Mouse (Mus musculus) hindbrain, embryonic 16.5 days (tissue): Measurements from ENCODE around the gene Slc35g2. TPM values are rescaled to one million over a fixed set of nuclear protein-coding genes. Genes with fewer than 3 reads are reported as not detected.

Source experiments
- ATAC-seq: fragments of 200-750 bp; cut with Nextera tagmentation; 2 replicates; pipeline ENCODE4 v1.8.0; 2017; ENCODE audit warnings: moderate TSS enrichment, moderate library complexity
- H3K27ac ChIP-seq: fragments of 300-500 bp; sonication (generic); 2 replicates; pipeline ENCODE4 v1.5.1; 2014; ENCODE audit warnings: low read depth, mild to moderate bottlenecking, control low read depth, low read length, moderate library complexity
- H3K27me3 ChIP-seq: fragments of 300-500 bp; sonication (generic); replicated peaks from 2 replicates; pipeline ENCODE4 v1.6.1; 2014; ENCODE audit warnings: low read length; ENCODE audit not compliant: control insufficient read depth, insufficient read depth
- H3K36me3 ChIP-seq: fragments of 300-500 bp; sonication (generic); 2 replicates; pipeline ENCODE4 v1.6.1; 2014; ENCODE audit warnings: mild to moderate bottlenecking, low read length, moderate library complexity, mixed read lengths; ENCODE audit not compliant: control insufficient read depth, insufficient read depth
- H3K4me1 ChIP-seq: fragments of 300-500 bp; sonication (generic); 2 replicates; pipeline ENCODE4 v1.6.1; 2014; ENCODE audit warnings: low read depth, low read length; ENCODE audit not compliant: control insufficient read depth, insufficient read depth
- H3K4me2 ChIP-seq: fragments of 300-500 bp; sonication (generic); 2 replicates; pipeline ENCODE4 v1.6.1; 2014; ENCODE audit warnings: mild to moderate bottlenecking, low read length, control low read depth, moderate library complexity
- H3K4me3 ChIP-seq: fragments of 300-500 bp; sonication (generic); 2 replicates; pipeline ENCODE4 v1.5.1; 2014; ENCODE audit warnings: mild to moderate bottlenecking, low read length, control low read depth, moderate library complexity
- H3K9ac ChIP-seq: fragments of 300-500 bp; sonication (generic); 2 replicates; pipeline ENCODE4 v1.6.1; 2014; ENCODE audit warnings: low read depth, mild to moderate bottlenecking, control low read depth, low read length, moderate library complexity
- H3K9me3 ChIP-seq: fragments of 300-500 bp; sonication (generic); 2 replicates; pipeline ENCODE4 v1.6.1; 2014; ENCODE audit warnings: mild to moderate bottlenecking, low read length, moderate library complexity; ENCODE audit not compliant: control insufficient read depth
- WGBS: fragments of 180-500 bp; shearing (Covaris S2); extraction: QIAGEN DNeasy Blood & Tissue Kit; methylation state at CpG from one replicate; pipeline ENCODE4 v1.1.7; 2014; 5-methylcytosine and 5-hydroxymethylcytosine counted together
- polyA plus RNA-seq: library from polyadenylated mRNA; unstranded; fragments of >200 nt; fragmentation: Nextera tagmentation; extraction: Ambion mirVana; gene quantifications from 2 replicates; pipeline ENCODE4 v1.2.1, GENCODE M21; 2015

Gene Slc35g2
- polyA plus RNA-seq, 1 experiment from 2014 or later: 33.0 TPM

DNA sequence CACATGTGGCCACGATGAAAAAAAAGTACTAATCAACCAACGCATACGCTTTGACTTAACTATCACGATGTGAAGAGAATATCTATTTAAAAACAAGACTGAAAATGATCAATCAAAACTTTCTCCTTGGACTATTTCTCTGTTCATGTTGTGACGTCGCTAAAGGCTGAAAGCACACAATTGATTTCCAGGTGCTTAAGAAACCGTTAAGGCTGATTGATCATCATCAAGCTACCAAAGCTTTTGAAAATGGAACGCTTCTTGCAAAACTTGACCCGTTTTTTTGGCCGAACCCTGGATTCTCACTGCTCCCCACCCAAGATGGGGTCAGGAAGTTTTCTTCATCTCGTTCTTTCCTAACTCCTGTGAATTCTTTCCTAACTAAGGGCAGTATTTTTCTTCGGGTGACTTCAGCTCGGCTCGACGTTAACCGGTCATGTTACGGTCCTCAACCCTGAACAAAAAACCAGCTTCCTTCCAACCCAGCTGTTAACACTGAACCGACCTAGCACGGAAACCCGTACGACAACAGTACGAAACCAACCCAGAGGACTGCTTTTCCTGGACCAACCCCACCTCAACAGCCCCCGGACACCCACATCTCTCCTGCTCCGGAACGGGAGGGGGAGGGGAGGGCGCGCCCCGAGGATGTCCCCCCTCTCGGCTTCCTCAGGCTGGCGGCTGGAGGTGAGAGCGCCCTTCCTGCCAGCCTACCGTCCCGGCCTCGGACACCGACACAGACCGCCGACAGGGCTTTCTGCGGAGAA, 25.8 kb downstream of the Slc35g2 start:
- Histone ChIP-seq H3K4me2 (peak overlapping the region; percentile 90), H3K27ac (peak overlapping the region; percentile 85), H3K9ac (peak overlapping the region; percentile 93), H3K4me3 (peak overlapping the region; percentile 97), H3K4me1 (peaks cover 17% of the 10 kb centered on the region), H3K9me3 (peaks cover 10% of the 10 kb centered on the region), H3K36me3 (peaks cover 9% of the 10 kb centered on the region), H3K27me3 (no peaks in the 10 kb centered on the region)
- WGBS: under 1% methylated on average over 36 of the region's 38 CpGs
- no peak; the same call in 1 of the 2 replicates for ATAC-seq

DNA sequence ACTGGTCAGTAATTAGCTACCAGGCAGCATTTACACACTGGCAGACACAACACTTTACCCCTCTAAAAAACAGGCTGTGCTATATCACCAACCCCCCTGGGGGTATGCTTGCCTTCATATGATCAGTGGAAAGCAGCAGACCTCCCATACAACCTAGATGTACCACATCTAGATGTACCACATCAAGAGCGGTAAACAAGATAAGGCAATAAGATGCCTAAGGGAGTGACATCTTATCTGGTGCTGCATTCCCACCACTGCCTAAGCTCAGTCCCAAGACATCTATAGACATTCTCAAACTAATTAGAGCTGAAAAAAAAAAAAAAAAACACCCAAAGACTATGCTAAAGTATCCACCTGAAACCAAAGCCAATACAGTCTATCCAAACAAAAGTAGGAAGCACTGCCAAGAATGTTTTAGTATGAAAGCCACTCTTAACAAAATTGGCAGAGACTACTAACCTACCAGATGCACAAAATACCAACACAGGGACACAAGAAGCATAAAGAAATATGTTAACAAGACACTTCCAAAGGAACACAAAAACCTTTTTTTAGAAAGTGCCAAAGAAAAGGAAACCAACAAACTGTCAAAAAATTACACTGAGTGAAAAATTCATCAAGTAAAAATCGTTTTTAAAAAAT, 35.1 kb downstream of the Slc35g2 start:
- H3K9ac ChIP-seq: no peak overlapping the region
- no peak for ATAC-seq
- H3K36me3 ChIP-seq: no peaks in the 10 kb centered on the region
- H3K9me3 ChIP-seq: no peaks in the 10 kb centered on the region
- H3K4me3 ChIP-seq: no peak overlapping the region
- no peaks in the 10 kb centered on the region for H3K4me1 ChIP-seq
- WGBS: 92% methylated on average over 2 of the region's 2 CpGs
- H3K27me3 ChIP-seq: no peaks in the 10 kb centered on the region
- H3K4me2 ChIP-seq: no peak overlapping the region
- no peak overlapping the region for H3K27ac ChIP-seq

DNA sequence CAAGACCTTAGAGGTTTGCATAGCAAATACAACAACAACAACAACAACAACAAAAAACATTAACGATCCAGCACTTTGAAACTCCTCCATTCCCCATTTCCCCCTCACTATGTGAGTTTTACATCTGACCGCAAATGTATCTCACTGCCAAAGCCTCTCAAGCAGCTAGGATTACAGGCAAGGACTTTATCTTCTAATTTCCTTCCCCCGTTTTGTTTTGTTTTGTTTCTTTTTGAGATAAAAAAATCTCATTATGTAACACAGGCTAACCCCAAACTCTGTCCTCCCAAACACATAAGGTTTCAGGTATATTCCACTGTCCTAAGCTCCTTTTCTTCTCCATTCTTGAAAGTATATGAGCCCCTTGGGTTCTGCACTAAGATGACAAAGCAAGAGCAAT, 36.2 kb downstream of the Slc35g2 start:
- Histone ChIP-seq H3K4me1 (no peaks in the 10 kb centered on the region), H3K4me3 (no peak overlapping the region), H3K9ac (no peak overlapping the region), H3K27me3 (no peaks in the 10 kb centered on the region), H3K36me3 (no peaks in the 10 kb centered on the region), H3K9me3 (no peaks in the 10 kb centered on the region), H3K4me2 (no peak overlapping the region), H3K27ac (no peak overlapping the region)
- WGBS: 93% methylated on average over 3 of the region's 3 CpGs
- no peak for ATAC-seq

DNA sequence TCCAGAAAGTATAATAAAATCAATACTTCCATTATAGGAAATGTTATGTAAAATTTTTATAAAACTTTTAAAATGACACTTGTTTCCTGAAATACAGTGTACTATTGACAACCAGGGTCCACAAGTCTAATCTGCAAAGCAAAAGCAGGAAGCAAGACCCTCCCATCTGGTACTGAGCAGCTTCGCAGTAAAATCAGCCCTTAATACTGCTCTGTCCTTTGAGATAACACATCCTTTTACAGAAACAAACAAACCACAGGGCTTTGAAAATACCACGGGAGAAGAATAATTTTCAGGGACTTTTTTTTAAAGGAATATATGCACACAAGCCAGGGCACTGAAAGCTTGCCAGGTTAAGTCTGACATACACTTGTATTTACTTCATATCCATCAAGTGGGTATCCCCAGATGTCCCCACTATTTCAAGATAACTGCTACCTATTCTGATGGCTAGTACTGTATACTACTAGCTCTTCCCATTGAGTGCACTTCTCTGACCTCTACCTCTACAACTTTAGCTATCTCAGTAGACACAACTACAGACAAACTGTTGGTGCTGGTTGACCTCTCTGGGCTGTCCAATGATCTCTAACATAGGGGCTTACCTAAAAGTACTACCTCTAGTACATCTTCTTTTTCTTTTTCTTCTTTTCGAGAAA, 37.9 kb downstream of the Slc35g2 start:
- Histone ChIP-seq H3K4me3 (no peak overlapping the region), H3K4me1 (no peaks in the 10 kb centered on the region), H3K9ac (no peak overlapping the region), H3K36me3 (no peaks in the 10 kb centered on the region), H3K27ac (no peak overlapping the region), H3K27me3 (no peaks in the 10 kb centered on the region), H3K4me2 (no peak overlapping the region), H3K9me3 (no peaks in the 10 kb centered on the region)
- no peak for ATAC-seq
- WGBS: 82% methylated on average over 3 of the region's 3 CpGs

DNA sequence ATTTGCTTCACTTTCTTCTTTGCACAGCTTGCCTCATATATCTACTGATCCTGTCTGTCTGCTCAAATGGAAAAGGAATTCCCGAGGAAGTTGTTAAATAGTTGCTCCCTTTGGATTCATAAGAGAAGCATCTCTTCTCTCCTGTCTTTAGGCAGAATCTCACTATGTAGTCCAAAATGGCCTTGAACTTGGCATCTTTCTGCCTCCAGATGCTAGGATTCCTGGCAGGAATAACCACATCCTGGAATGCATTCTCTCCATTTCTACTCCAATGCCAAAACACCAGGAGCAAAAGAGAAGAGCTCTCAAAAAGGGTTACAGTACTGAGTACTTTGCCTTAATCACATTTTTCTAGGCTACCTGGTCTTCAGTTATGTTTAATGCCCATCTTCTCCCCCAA, 39.6 kb downstream of the Slc35g2 start:
- no peaks in the 10 kb centered on the region for H3K36me3 ChIP-seq
- H3K9ac ChIP-seq: no peak overlapping the region
- WGBS: 76% methylated on average over 1 of the region's 1 CpGs
- no peaks in the 10 kb centered on the region for H3K4me1 ChIP-seq
- H3K4me3 ChIP-seq: no peak overlapping the region
- H3K4me2 ChIP-seq: no peak overlapping the region
- ATAC-seq: no peak
- no peaks in the 10 kb centered on the region for H3K9me3 ChIP-seq
- H3K27me3 ChIP-seq: no peaks in the 10 kb centered on the region
- no peak overlapping the region for H3K27ac ChIP-seq

DNA sequence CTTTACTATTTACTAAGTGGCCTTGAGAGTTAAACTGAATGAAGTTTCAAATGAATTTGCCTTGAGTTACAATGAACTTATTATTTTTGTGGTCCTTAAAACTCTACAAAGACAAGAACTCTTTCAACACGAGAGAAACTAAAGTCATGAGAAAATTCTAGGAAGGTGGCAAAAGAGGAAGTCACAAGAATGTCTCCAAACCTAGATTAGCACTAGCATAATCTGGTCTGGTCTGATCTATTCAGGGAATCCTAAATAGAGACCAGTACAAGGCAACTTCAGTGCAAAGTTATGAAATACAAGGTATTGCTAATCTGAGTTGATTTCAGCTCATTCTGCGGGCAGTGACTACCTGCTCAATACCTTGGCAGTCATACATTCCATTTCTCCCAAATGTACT, 45.7 kb downstream of the Slc35g2 start:
- no peaks in the 10 kb centered on the region for H3K9me3 ChIP-seq
- H3K27me3 ChIP-seq: no peaks in the 10 kb centered on the region
- ATAC-seq: no peak
- 91% methylated on average over 2 of the region's 2 CpGs for WGBS
- no peak overlapping the region for H3K9ac ChIP-seq
- H3K27ac ChIP-seq: no peak overlapping the region
- no peaks in the 10 kb centered on the region for H3K36me3 ChIP-seq
- no peak overlapping the region for H3K4me3 ChIP-seq
- no peak overlapping the region for H3K4me2 ChIP-seq
- no peaks in the 10 kb centered on the region for H3K4me1 ChIP-seq

DNA sequence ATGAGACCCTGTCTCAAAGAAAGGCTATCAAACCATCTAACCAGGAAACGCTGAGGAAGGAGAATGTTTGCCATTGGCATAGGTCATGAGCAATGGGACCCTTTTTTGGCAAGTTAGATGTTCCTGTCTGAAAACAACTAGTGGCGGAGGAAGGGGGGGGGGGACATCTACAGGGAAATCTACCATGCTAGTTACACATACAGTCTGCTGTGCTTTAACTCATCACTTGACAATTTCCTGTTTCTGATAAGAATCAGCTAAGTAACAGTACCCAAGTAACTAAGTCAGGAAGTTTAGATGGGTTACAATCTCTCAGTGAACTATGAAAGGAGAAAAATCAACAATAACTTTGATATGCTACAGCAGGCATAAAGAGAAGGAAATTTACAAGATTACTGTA, 48.9 kb downstream of the Slc35g2 start:
- no peak overlapping the region for H3K4me2 ChIP-seq
- H3K4me3 ChIP-seq: no peak overlapping the region
- no peaks in the 10 kb centered on the region for H3K4me1 ChIP-seq
- no peaks in the 10 kb centered on the region for H3K36me3 ChIP-seq
- 70% methylated on average over 2 of the region's 2 CpGs for WGBS
- no peaks in the 10 kb centered on the region for H3K27me3 ChIP-seq
- H3K9me3 ChIP-seq: no peaks in the 10 kb centered on the region
- no peak overlapping the region for H3K9ac ChIP-seq
- no peak overlapping the region for H3K27ac ChIP-seq
- no peak for ATAC-seq

DNA sequence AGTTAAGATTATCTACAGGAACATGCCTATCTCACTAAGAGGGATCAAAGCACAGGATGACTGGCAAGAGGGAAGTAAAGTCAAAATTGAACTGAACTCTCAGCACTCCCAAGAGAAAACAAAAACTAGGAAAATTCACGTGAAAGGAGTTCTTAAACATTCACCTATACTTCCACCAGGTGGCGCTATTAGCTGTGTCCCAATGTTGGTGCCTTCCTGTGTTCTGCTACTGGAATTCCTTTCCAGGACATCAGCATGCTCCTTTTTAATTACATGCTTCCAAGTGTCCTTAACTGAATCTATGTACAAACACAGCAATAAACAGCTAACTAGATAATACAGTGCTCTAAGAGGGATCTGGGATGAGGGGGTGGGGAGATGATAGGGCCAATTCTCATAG, 50.3 kb downstream of the Slc35g2 start:
- Histone ChIP-seq H3K9me3 (no peaks in the 10 kb centered on the region), H3K4me3 (no peak overlapping the region), H3K36me3 (no peaks in the 10 kb centered on the region), H3K4me1 (no peaks in the 10 kb centered on the region), H3K27ac (no peak overlapping the region), H3K9ac (no peak overlapping the region), H3K4me2 (no peak overlapping the region), H3K27me3 (no peaks in the 10 kb centered on the region)
- WGBS: 8% methylated on average over 2 of the region's 2 CpGs
- ATAC-seq: no peak

DNA sequence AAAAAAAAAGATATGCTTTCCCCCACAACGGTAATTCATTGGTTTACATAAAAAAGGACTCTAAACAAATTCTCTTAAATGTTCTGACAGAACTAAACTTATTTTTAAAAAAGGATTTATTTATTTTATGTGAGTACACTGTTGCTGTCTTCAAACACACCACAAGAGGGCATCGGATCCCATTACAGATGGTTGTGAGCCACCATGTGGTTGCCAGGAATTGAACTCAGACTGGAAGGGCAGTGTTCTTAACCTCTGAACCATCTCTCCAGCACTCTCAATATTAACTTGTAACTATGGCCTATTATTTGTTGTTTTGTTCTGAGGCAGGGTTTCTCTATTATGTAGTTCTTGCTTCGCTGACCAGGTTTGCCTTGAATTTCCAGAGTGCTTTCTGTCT, 50.9 kb downstream of the Slc35g2 start:
- 93% methylated on average over 3 of the region's 3 CpGs for WGBS
- no peaks in the 10 kb centered on the region for H3K27me3 ChIP-seq
- no peak for ATAC-seq
- H3K36me3 ChIP-seq: no peaks in the 10 kb centered on the region
- H3K27ac ChIP-seq: no peak overlapping the region
- no peak overlapping the region for H3K9ac ChIP-seq
- no peak overlapping the region for H3K4me3 ChIP-seq
- H3K4me1 ChIP-seq: no peaks in the 10 kb centered on the region
- no peaks in the 10 kb centered on the region for H3K9me3 ChIP-seq
- H3K4me2 ChIP-seq: no peak overlapping the region
